Mouse (Mus musculus): ENCODE measurements around the gene Sorcs1. TPM values are rescaled to one million over a fixed set of nuclear protein-coding genes. Genes with fewer than 3 reads are reported as not detected.

Sorcs1 gene
- total and polyA plus RNA-seq, 2 experiments from 2014 or later, result 0.51 to 1.1 TPM

- ATAC-seq (ENCODE audit: insufficient read depth, low read depth) (no peak), DNase-seq (ENCODE audit: low spot score) (no peak)
- 72% methylated on average over 8 of the region's 8 CpGs for WGBS
- H3K4me3 ChIP-seq (ENCODE audit: low read depth, low read length), result no peak overlapping the region
- no peak overlapping the region for H3K27ac ChIP-seq (ENCODE audit: low read depth)
- H3K4me1 ChIP-seq (ENCODE audit: control insufficient read depth, insufficient read depth), result no peaks in the 10 kb centered on the region
- H3K9me3 ChIP-seq (replicated peaks; ENCODE audit: control insufficient read depth, low read length), result no peaks in the 10 kb centered on the region
- H3K36me3 ChIP-seq (replicated peaks; ENCODE audit: control insufficient read depth, insufficient read depth, low read length), result no peaks in the 10 kb centered on the region
- no peak for TF ChIP-seq EP300 (IDR thresholded peaks at IDR 0.05; ENCODE audit: low read depth)
- no peak for TF ChIP-seq CTCF (IDR thresholded peaks at IDR 0.05; ENCODE audit: low read depth)
- H3K27me3 ChIP-seq (ENCODE audit: control insufficient read depth, insufficient read depth, low read length), result no peaks in the 10 kb centered on the region
- H3K9ac ChIP-seq (replicated peaks; ENCODE audit: low read depth, low read length), result no peak overlapping the region
- H3K4me2 ChIP-seq (ENCODE audit: low read depth, low read length), result no peak overlapping the region
Observed at GRCm38 (mm10) chr19:50667516-50667915, 10.9 kb downstream of the Sorcs1 start.

- no peak for DNase-seq (ENCODE audit: low spot score)
- Histone ChIP-seq H3K4me3 (ENCODE audit: low read depth, low read length) (no peak overlapping the region), H3K36me3 (replicated peaks; ENCODE audit: control insufficient read depth, insufficient read depth, low read length) (no peaks in the 10 kb centered on the region), H3K4me1 (ENCODE audit: control insufficient read depth, insufficient read depth) (no peaks in the 10 kb centered on the region), H3K4me2 (ENCODE audit: low read depth, low read length) (no peak overlapping the region), H3K27me3 (ENCODE audit: control insufficient read depth, insufficient read depth, low read length) (no peaks in the 10 kb centered on the region), H3K27ac (ENCODE audit: low read depth) (no peak overlapping the region), H3K9ac (replicated peaks; ENCODE audit: low read depth, low read length) (no peak overlapping the region), H3K9me3 (replicated peaks; ENCODE audit: control insufficient read depth, low read length) (no peaks in the 10 kb centered on the region)
- WGBS, result 70% methylated on average over 1 of the region's 1 CpGs
- no peak for TF ChIP-seq EP300 (IDR thresholded peaks at IDR 0.05; ENCODE audit: low read depth)
- ATAC-seq (ENCODE audit: insufficient read depth, low read depth), result no peak
Observed at GRCm38 (mm10) chr19:50664311-50664710, 14.1 kb downstream of the Sorcs1 start.

- ATAC-seq (ENCODE audit: insufficient read depth, low read depth) (no peak), DNase-seq (ENCODE audit: low spot score) (no peak)
- H3K27ac ChIP-seq (ENCODE audit: low read depth), result no peak overlapping the region
- TF ChIP-seq EP300 (IDR thresholded peaks at IDR 0.05; ENCODE audit: low read depth) (no peak), CTCF (IDR thresholded peaks at IDR 0.05; ENCODE audit: low read depth) (no peak)
- H3K9me3 ChIP-seq (replicated peaks; ENCODE audit: control insufficient read depth, low read length), result no peaks in the 10 kb centered on the region
- H3K4me2 ChIP-seq (ENCODE audit: low read depth, low read length), result no peak overlapping the region
- no peak overlapping the region for H3K4me3 ChIP-seq (ENCODE audit: low read depth, low read length)
- H3K27me3 ChIP-seq (ENCODE audit: control insufficient read depth, insufficient read depth, low read length), result no peaks in the 10 kb centered on the region
- no peaks in the 10 kb centered on the region for H3K36me3 ChIP-seq (replicated peaks; ENCODE audit: control insufficient read depth, insufficient read depth, low read length)
- WGBS, result 58% methylated on average over 4 of the region's 4 CpGs
- no peak overlapping the region for H3K9ac ChIP-seq (replicated peaks; ENCODE audit: low read depth, low read length)
- no peaks in the 10 kb centered on the region for H3K4me1 ChIP-seq (ENCODE audit: control insufficient read depth, insufficient read depth)
Observed at GRCm38 (mm10) chr19:50659144-50659543, 19.3 kb downstream of the Sorcs1 start.

- no peak for DNase-seq (ENCODE audit: low spot score)
- Histone ChIP-seq H3K36me3 (replicated peaks; ENCODE audit: control insufficient read depth, insufficient read depth, low read length) (no peaks in the 10 kb centered on the region), H3K4me2 (ENCODE audit: low read depth, low read length) (no peak overlapping the region), H3K9ac (replicated peaks; ENCODE audit: low read depth, low read length) (no peak overlapping the region), H3K4me3 (ENCODE audit: low read depth, low read length) (no peak overlapping the region), H3K27me3 (ENCODE audit: control insufficient read depth, insufficient read depth, low read length) (no peaks in the 10 kb centered on the region), H3K4me1 (ENCODE audit: control insufficient read depth, insufficient read depth) (no peaks in the 10 kb centered on the region), H3K9me3 (replicated peaks; ENCODE audit: control insufficient read depth, low read length) (no peaks in the 10 kb centered on the region), H3K27ac (ENCODE audit: low read depth) (no peak overlapping the region)
- TF ChIP-seq EP300 (IDR thresholded peaks at IDR 0.05; ENCODE audit: low read depth) (no peak), CTCF (IDR thresholded peaks at IDR 0.05; ENCODE audit: low read depth) (no peak)
- 55% methylated on average over 5 of the region's 5 CpGs for whole genome bisulfite sequencing
- ATAC-seq (ENCODE audit: insufficient read depth, low read depth), result no peak
Observed at GRCm38 (mm10) chr19:50652750-50653149, 25.7 kb downstream of the Sorcs1 start.

GRCm38 (mm10) chr19:50643836-50644235, 34.6 kb downstream of the Sorcs1 start:
- Histone ChIP-seq H3K27ac (ENCODE audit: low read depth) (no peak overlapping the region), H3K4me3 (ENCODE audit: low read depth, low read length) (no peak overlapping the region), H3K4me1 (ENCODE audit: control insufficient read depth, insufficient read depth) (no peaks in the 10 kb centered on the region), H3K36me3 (replicated peaks; ENCODE audit: control insufficient read depth, insufficient read depth, low read length) (no peaks in the 10 kb centered on the region), H3K4me2 (ENCODE audit: low read depth, low read length) (no peak overlapping the region), H3K9ac (replicated peaks; ENCODE audit: low read depth, low read length) (no peak overlapping the region), H3K27me3 (ENCODE audit: control insufficient read depth, insufficient read depth, low read length) (no peaks in the 10 kb centered on the region), H3K9me3 (replicated peaks; ENCODE audit: control insufficient read depth, low read length) (no peaks in the 10 kb centered on the region)
- ATAC-seq (ENCODE audit: insufficient read depth, low read depth) (no peak), DNase-seq (ENCODE audit: low spot score) (no peak)
- TF ChIP-seq EP300 (IDR thresholded peaks at IDR 0.05; ENCODE audit: low read depth) (no peak), CTCF (IDR thresholded peaks at IDR 0.05; ENCODE audit: low read depth) (no peak)
- WGBS, result 47% methylated on average over 1 of the region's 1 CpGs

GRCm38 (mm10) chr19:50642121-50642520, 36.3 kb downstream of the Sorcs1 start:
- H3K27me3 ChIP-seq (ENCODE audit: control insufficient read depth, insufficient read depth, low read length), result no peaks in the 10 kb centered on the region
- H3K27ac ChIP-seq (ENCODE audit: low read depth), result no peak overlapping the region
- H3K9ac ChIP-seq (replicated peaks; ENCODE audit: low read depth, low read length), result no peak overlapping the region
- no peaks in the 10 kb centered on the region for H3K9me3 ChIP-seq (replicated peaks; ENCODE audit: control insufficient read depth, low read length)
- H3K4me1 ChIP-seq (ENCODE audit: control insufficient read depth, insufficient read depth), result no peaks in the 10 kb centered on the region
- TF ChIP-seq CTCF (IDR thresholded peaks at IDR 0.05; ENCODE audit: low read depth), result no peak
- TF ChIP-seq EP300 (IDR thresholded peaks at IDR 0.05; ENCODE audit: low read depth), result no peak
- no peak overlapping the region for H3K4me2 ChIP-seq (ENCODE audit: low read depth, low read length)
- WGBS, result 61% methylated on average over 1 of the region's 1 CpGs
- DNase-seq (ENCODE audit: low spot score) (no peak), ATAC-seq (ENCODE audit: insufficient read depth, low read depth) (no peak)
- H3K36me3 ChIP-seq (replicated peaks; ENCODE audit: control insufficient read depth, insufficient read depth, low read length), result no peaks in the 10 kb centered on the region
- no peak overlapping the region for H3K4me3 ChIP-seq (ENCODE audit: low read depth, low read length)
